Mouse (Mus musculus) adrenal gland, adult (tissue): ENCODE measurements around the gene Srpx2.
A peak's percentile ranks its signal among the peaks of the same experiment; 100 is the strongest.

ENCODE experiments used
- DNase-seq, 2 experiments: peaks; one replicate each; pipeline ENCODE4 v3.0.0; 2022 to 2023; ENCODE audit warnings: low spot score in 1 of 2; ENCODE audit not compliant: inconsistent age in 2 of 2

The Srpx2 gene

DNA sequence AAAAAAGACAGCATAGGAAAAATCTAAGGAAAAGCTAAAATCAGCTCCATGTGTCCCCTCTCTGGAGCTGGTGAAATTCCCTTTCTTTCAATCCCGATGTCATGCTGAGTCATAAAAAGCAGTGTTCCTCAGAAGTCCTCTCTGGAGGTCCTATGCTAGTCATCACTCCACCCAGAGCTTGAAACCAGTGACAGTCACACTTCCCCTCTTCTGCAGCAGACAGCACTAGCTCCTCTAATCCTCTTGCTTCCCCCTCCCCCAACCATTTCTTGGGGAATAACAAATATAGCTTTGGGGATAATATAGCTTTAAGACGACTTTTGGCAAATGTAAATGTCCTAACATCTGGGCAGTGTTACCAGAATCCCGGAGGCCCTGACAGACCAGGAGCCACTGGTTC lies at the start of gene Srpx2:
Srpx2 (plus strand) TSS at position 166 of the 400 bp plus-strand sequence.
- no peak for DNase-seq

DNA sequence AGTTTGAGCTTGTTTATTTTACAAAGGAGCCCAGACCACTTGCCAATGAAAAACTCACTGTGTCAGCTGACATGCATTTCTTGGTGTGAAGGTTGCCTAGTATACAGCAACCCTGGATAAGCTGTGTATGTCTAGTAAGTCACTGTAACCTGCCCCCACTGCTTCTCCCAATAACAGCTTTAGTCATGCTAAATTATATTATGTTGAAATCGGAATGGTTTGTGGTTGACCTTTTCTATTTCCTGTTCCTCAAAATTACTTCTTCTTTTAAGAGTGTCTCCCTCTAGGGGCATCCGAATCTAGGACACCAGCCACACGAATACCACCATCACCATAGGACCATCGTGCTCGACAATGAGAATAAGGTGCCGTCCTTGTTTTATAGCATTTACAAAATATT lies 38.5 kb upstream of the Srpx2 start:
- peak in 1 of 2 experiments; percentile 40 for DNase-seq

DNA sequence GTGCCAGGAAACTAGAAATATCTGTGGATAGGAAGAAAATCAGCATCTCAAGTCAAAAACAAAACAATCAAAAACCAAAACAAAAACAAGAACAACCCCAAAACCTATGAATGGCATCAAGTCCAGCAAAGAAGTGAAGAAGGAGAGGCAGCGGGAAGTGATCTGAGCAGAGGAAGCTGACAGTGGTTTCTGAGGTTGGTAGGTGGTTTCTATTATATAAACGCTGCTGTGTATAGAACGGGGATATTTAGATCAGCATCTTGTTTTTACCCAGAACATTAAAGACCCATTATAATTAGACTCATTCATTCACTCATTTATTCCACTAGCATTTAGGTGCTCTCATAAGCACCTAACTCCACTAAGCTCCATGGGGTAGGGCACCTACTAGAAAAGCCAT lies 20.9 kb upstream of the Srpx2 start:
- DNase-seq: no peak

DNA sequence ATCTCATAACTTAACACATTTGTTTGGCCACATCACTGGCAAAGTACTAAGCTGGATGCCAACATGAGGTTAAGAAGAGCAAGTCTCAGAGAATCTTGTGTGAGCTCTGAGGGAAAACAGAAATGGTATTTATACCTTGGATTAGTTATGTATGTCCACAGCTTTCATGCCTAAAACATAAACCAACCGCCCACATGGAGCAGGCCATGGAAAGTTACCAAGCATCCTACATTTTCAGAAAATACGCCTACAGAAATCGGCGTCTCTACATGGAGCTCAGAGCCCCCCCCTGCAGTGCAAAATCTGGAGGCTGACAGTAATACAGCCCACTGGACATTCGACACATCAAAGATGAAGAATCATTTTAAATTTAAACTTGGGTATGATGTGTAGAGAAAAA lies 20.1 kb upstream of the Srpx2 start:
- no peak for DNase-seq

DNA sequence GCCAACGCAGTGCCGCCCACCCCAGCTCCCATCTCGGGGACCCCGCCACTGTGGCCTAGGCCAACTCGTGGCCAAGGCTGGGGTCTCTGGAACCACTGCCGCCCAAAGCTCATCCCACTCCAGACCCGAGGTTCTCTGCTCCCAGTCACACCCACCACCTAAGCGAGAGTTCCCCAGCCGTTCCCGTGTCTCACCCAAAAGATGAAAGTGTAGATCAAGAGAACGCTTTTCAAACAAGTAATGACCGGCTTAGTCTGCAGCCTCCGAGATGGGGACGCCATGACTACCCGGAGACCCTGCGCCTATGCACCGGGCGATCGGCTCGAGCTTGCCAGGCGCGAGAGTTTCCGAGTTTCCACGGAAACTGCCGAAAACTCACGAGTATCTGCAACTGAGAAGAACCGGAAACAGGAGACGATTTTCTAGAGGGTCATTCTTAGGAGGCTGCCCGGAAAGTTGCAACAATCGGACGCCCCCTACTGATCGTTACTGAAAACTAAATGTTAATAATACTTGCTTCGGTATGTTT lies 10.1 kb upstream of the Srpx2 start, which contains the start of gene Tspan6:
Tspan6 (minus strand) TSS at position 416 of the 529 bp plus-strand sequence.
- peak; percentile 75 to 91 for DNase-seq

DNA sequence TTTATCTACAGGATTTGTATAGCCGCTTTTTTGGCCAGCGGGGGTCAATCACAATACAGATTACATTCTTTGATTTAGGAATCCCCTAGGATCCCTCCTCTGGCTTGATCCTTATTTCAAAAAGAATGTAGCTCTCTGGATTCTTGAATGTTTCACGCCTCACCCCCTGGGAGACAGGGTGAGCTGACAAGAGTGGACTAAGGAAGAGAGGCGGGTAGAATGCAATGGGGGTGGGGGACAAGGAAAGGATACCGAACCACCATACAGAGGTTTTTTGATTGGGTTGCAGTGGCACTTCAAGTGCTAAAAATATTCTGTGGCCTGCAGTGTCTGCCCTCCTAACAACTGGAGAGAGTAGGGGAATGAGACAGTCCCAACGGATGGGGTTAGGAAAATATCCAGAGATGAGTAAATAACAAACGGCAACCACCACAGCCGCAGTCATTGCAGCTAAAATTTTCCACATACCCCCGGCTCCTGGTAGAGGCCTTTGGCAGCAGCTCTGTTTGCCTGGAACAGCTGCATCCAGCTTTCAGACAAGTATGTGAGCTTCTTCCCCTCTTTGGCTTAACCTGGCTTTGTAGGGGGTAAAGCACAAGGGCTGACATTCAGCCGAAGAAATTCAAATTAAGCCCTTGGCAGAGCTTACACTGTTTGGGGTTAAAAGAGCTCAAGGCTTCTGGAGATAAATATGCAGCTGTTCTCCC lies 3.3 kb downstream of the Srpx2 start:
- DNase-seq: peak in 1 of 2 experiments; percentile 43

DNA sequence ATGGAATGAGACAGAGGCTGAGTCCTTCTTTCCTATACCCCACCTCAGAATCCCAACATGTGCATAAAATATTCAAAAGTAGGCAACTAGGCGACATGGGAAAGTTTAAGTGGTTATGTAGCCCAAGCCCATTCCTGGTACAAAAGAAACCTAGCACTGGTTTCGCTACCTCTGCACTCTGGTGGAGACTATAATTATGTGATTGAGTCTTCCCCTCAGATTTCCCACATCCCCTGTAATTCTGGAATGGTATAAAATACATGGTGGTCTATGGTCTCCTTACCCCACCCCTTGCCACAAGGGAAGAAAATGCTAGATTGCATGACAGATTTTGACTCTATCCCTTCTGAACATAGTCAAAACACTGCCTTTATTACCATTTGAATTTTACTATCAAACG lies 4.8 kb downstream of the Srpx2 start:
- no peak for DNase-seq

DNA sequence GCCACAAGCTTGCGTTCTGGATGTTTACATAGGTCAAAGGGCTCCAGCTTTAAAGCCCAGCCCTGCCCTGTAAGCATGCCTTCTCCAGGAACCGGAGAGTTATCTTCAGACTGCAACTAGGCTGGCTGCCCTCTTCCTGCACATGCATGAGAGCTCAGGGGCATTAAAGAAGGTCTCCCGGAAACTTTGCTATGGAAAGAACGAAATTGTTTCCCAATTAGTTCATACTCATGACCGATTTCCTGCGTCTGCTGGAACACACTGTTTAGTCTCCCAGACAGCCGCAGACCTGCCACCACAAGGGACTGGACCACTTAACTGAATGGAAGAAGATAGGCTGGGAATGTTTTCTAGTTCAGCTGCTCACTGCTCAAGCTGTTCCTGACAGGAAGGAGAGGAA lies 6.0 kb downstream of the Srpx2 start:
- no peak for DNase-seq

DNA sequence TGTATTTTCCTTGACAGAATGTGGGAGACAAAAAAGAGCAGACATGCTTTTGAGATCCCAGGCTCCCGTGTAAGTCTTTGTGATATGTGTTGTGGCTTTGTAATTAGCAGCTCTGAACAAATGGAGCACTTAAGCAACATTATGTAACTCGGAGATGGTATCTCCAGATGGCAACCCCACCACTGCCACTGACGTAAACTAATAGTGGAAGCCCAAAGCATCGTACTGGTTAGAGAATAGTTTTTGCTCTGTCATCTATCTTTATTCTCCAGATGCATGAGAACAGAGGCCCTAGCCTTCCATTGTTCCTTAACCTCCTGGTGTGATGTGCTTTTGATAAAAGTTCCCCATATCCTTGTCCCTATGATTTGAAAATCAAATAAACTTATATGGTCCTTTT lies 13.0 kb downstream of the Srpx2 start:
- no peak for DNase-seq

DNA sequence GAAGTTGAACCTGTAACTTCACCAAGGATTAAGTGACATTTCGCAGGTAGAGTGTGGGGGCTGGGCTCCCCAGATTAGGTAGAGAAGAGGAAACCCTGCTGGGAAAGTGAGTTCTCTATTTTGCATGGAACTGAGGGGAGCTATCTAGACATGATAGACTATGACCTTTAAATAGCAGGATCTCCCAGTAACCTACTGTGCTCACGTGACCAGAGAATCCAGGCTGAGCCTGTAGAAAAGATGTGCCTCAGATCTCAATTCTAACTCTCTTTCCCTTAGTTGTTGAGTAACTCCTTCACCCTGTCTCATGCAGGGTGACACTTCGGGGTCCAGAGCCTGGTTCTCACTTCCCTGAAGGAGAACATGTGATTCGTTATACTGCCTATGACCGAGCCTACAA lies 18.5 kb downstream of the Srpx2 start:
- no peak for DNase-seq

DNA sequence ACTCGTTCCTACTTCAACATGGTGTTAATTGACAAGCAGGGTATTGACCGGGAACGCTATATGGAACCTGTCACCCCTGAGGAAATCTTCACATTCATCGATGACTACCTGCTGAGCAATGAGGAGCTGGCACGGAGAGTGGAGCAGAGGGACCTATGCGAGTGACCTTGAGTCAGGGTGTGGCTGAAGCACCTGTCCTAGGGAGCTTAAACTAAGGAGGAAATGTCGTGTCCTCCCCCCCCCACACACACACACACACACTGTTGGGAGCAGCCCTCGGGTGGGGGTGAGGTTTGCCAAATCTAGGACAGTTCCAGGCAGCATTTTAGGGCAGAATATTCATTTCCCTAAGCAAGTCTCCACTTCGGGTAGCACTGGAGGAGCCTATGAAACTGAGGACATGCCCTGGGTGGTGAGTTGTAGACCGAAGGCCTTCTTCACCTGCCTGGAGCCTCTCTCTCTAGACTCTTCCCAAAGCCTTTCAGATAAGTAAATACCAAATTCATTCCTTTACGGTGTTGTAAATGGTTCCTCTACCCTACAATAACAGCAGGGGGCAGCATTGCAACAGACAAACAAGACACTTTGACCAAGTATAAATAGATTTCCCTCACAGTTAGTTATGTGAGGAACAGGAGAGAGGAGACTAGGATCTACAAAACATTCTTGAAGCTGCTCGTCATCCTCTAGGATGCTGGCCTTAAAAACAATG lies 23.2 kb downstream of the Srpx2 start:
- peak; percentile 14 to 68 for DNase-seq

DNA sequence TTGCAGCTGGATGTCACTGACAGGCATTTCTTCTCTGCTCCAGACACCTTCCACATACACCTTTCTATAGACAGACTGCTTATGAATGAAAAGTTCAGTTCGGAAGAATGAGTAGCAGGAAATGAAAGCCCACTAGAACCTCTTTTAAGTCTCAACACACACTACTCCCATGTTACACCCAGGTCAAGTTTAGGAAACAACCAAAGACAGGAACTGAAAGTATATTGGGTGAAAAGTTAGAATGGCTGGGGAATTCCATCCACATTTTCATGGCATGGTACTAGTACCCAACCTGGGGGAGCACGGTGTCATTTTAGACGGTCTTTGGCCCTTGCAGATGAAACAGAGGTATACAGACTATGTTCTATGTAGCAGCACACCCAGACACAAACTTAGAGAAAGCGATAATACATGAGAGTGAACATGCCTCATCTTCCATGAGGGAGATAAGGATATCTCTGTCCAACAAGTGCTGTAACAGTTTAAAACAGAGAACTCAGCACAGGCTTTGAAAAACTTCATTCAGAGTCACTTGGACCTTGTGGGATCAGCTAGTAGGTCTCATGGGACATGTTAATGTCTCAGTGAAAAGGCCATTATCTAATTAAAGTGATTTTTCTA lies 28.5 kb downstream of the Srpx2 start:
- DNase-seq: no peak

DNA sequence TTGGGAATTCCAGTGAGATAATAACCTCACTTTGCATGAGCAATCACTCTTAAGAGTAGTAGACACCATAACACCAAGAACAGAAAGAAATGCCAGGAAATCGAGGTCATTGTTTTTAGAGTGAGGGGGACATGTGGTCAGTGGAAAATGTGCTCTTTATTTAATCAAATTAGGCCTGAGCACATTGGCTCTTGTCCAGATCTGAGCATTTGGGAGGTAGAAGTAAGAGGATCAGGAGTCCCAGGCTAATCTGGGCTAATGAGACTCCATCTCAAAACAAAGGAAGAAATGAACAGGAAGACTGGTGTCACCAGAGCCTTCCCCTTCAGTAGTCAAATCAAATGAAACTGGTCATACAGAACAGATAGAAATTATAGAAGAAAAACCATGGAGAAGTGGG lies 31.3 kb downstream of the Srpx2 start:
- no peak for DNase-seq

DNA sequence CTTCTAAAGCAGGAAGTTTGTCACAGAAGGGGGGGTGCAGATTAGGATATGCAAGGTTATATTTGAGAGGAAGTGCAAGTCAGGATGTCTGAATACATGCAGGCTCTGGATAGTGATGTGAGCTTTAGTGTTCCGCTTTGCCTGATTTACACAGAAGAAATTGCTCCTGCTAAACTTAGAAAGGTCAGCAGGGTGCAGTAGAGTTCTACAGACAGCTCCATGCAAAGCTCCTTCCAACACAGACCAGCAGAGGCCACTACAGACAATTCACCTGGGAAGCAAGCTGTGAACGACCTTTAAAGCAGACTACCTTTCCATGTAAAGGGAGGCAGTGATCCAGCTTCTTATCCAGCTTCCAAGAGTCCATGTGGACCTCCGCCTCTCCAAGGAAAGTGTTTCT lies 39.2 kb downstream of the Srpx2 start:
- DNase-seq: peak; percentile 23 to 81

DNA sequence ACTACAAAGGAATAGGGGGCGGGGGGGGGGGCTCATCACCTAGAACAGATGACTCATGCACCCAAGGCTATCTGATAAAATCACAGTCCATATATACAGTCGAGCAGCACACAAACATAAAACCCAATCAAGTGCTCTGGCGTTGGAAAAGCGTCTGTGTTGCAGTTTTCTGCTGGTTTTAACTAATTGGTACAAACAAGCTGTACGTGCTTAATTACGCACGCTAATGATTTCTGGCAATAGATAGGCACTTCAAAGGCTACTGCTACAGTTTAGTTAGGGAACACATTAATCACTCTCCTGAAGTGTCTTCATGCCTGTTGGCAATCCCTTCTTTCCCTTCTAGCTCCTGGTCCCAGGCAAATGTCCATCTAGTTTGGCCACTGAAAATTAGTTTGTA lies 46.4 kb downstream of the Srpx2 start:
- peak in 1 of 2 experiments; percentile 40 for DNase-seq

DNA sequence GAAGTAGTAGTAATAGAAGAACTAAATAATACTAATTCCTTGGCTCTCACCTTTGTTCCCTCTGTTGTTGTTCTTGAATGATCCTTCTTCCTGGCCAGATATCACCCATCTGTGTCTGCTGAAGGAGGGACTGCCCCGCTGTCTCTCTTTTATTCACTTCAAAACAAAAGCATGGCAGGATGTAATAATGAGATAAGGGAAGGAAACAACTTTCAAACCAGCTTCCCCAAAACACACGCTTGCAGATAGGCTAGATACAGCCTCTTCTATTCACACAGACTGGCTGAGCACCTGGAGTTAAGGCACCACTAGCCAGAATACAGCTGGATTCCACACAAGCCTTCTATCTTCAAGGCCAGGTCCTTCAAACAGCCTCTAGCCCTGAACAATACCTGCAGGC lies 52.4 kb downstream of the Srpx2 start:
- DNase-seq: peak in 1 of 2 experiments; percentile 5

DNA sequence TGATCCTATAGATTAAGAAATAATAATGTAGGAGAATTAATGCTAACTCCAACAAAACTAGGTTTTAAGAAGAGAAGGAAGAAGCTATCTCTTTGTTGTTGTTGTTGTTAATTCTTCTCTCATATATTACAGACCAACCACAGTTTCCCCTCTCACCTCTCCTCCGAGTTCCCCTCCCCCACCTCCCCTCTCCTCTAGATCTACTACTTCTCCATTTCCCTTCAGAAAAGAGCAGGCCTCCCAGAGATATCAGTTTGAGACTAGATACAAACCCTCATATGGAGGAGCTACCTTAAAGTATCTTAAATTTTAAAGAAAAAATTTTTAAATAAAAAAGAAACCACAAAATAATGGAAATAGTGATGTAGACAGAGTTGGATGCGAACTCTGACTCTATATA lies 56.4 kb downstream of the Srpx2 start:
- no peak for DNase-seq

DNA sequence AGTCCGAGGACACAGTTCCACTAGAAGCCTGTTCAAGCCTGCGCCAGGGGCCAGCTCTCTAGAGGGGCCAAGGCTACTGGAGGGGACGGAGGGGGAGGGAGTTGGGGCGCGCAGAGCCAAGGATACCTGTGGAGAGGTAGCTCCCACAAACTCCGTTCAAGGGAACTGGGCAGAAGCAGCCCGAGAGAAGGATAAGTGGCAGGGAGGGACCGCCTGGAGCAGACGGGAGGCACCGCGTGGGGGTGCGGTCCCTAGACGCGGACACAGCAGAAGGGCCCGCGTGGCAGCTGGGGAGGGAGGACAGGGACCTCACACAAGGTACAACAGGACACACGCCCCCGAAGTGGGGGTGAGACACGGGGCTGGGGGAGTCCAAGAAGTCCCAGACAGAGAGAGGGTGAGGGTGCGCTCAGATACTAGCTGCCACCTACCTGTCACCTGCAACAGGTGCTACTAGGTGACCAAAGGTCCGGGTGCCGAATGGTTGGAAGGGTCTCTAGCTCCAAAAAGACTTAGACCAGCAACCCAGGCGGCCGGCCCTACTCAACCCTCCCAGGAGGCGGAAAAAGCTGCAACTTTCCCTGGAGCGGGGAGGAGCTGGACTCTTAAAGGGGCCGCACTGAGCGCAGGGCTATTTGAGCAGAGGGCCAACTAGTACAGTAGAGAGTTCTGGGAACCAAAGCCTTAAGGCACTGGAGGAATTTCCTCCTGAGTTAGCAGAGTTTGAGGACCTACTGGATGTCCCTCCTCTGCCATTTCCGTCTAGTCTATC lies 73.2 kb downstream of the Srpx2 start, which contains the start of gene Sytl4:
Sytl4 (minus strand) TSS at position 582 of the 772 bp plus-strand sequence.
- DNase-seq: peak; percentile 36 to 75
